25 mouse cellular contexts compared by ENCODE assay signal in genomic region chr6:48251954-48252353, GRCm38 (mm10).
"Had no signal": no experiment of that assay in that cellular context is flagged by ENCODE, and none has a peak within 500 bp of the region (broad histone marks: within the 10 kb centered on the region; RNA-seq: fewer than 3 reads in every experiment).

No protein-coding gene starts in this region.

- H3K36me3 ChIP-seq: embryonic facial prominence, embryonic 10.5 days; embryonic facial prominence, embryonic 12.5 days; embryonic facial prominence, embryonic 13.5 days; embryonic facial prominence, embryonic 15.5 days; forebrain, embryonic 10.5 days; forebrain, embryonic 12.5 days; forebrain, embryonic 15.5 days; heart, embryonic 10.5 days had no signal

- DNase-seq: cerebellum, adult 9-10 months; cerebellum, adult 9-11 months; cerebellum, postnatal 10 days; cerebellum, postnatal 14 days; cerebellum, postnatal 25 days; cerebellum, postnatal 36 days; embryo, embryonic 11 days; forebrain, postnatal 0 days; gastrocnemius, adult 2 months; gastrocnemius, postnatal 10 days; gastrocnemius, postnatal 14 days; gastrocnemius, postnatal 25 days; gastrocnemius, postnatal 36 days; heart, adult 18-20 months; heart, adult 2 months had no signal

- H3K9ac ChIP-seq: embryonic facial prominence, embryonic 12.5 days; embryonic facial prominence, embryonic 13.5 days; embryonic facial prominence, embryonic 15.5 days; forebrain, embryonic 12.5 days; forebrain, embryonic 13.5 days; forebrain, embryonic 15.5 days; forebrain, postnatal 0 days had no signal

- H3K4me2 ChIP-seq: embryonic facial prominence, embryonic 12.5 days; embryonic facial prominence, embryonic 13.5 days; embryonic facial prominence, embryonic 15.5 days; forebrain, embryonic 12.5 days; forebrain, embryonic 13.5 days; forebrain, embryonic 15.5 days had no signal

- H3K9me3 ChIP-seq: embryonic facial prominence, embryonic 10.5 days; embryonic facial prominence, embryonic 12.5 days; embryonic facial prominence, embryonic 13.5 days; embryonic facial prominence, embryonic 15.5 days; forebrain, embryonic 10.5 days; forebrain, embryonic 12.5 days; forebrain, embryonic 13.5 days; forebrain, embryonic 15.5 days; heart, embryonic 10.5 days had no signal

- H3K4me3 ChIP-seq: embryonic facial prominence, embryonic 10.5 days; embryonic facial prominence, embryonic 12.5 days; embryonic facial prominence, embryonic 13.5 days; embryonic facial prominence, embryonic 15.5 days; erythroblast, embryonic 14.5 days; forebrain, embryonic 10.5 days; forebrain, embryonic 12.5 days; forebrain, embryonic 13.5 days; forebrain, embryonic 15.5 days; gastrocnemius, adult 2 months; heart, adult 2 months; heart, embryonic 10.5 days had no signal

- H3K4me1 ChIP-seq: embryonic facial prominence, embryonic 10.5 days; embryonic facial prominence, embryonic 12.5 days; embryonic facial prominence, embryonic 13.5 days; embryonic facial prominence, embryonic 15.5 days; forebrain, embryonic 10.5 days; forebrain, embryonic 12.5 days; forebrain, embryonic 13.5 days; forebrain, embryonic 15.5 days; heart, embryonic 10.5 days had no signal

- H3K27ac ChIP-seq: embryonic facial prominence, embryonic 10.5 days; embryonic facial prominence, embryonic 12.5 days; embryonic facial prominence, embryonic 13.5 days; embryonic facial prominence, embryonic 15.5 days; forebrain, embryonic 10.5 days; forebrain, embryonic 12.5 days; forebrain, embryonic 13.5 days; forebrain, embryonic 15.5 days; gastrocnemius, adult 2 months; heart, adult 2 months; heart, embryonic 10.5 days had no signal

- H3K27me3 ChIP-seq: embryonic facial prominence, embryonic 12.5 days; embryonic facial prominence, embryonic 13.5 days; embryonic facial prominence, embryonic 15.5 days; forebrain, embryonic 12.5 days; forebrain, embryonic 13.5 days; forebrain, embryonic 15.5 days had no signal
